9 mouse cellular contexts compared by ENCODE assay signal in the genomic region with DNA sequence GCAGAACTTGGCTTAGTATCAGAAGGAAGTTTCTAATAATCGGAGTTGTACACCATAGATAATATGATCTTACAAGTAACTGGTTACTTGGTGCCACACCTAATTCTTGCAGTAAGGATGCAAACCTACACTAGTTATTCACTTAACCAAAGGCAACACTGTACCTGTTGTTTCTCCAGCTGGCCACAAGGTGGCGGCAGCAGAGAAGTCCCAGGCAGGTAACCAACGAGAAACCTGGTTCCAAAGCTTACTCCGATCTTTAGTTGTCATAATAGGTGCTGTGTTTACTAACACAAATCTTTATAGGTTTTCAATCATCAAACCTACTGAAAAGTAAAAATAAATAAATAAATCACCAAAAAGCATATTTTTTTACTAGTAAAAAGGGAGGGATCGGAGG. TPM values are rescaled to one million over a fixed set of nuclear protein-coding genes. Genes with fewer than 3 reads are reported as not detected.
DNase-seq lines count a peak whose midpoint lies in the region; ATAC-seq lines count a peak whose summit lies in the region.
"Had no signal": no experiment of that assay in that cellular context is flagged by ENCODE, and none has a peak within 500 bp of the region (broad histone marks: within the 10 kb centered on the region; RNA-seq: fewer than 3 reads in every experiment).

No protein-coding gene starts in this region.

- H3K4me1 ChIP-seq in hindbrain, embryonic 10.5 days (replicated peaks), result peaks cover 19% of the 10 kb centered on the region
- peaks cover 12% of the 10 kb centered on the region for H3K4me1 ChIP-seq in hindbrain, embryonic 13.5 days (replicated peaks)

- peaks cover 5% of the 10 kb centered on the region; the same call in 1 of the 2 replicates for H3K27me3 ChIP-seq in hindbrain, embryonic 10.5 days (ENCODE audit: insufficient read depth, poor library complexity, severe bottlenecking)
- no peaks in the 10 kb centered on the region for H3K27me3 ChIP-seq in hindbrain, embryonic 13.5 days
- H3K27me3 ChIP-seq: limb, embryonic 15.5 days had no signal

- peak; percentile 33 for DNase-seq in hindbrain, embryonic 10.5 days (ENCODE audit: low spot score)
- DNase-seq in ES-CJ7 (ENCODE audit: low read depth, low spot score), result peak; percentile 68
- peak; percentile 44 for DNase-seq in c-Kit-positive CD71-positive TER-119-positive erythroid progenitor cells, embryonic 14.5 days (ENCODE audit: low spot score)
- peak; percentile 55 for DNase-seq in gastrocnemius, postnatal 10 days
- peak; percentile 50 to 66 for DNase-seq in layer of hippocampus, postnatal 14 days (ENCODE audit: low spot score in 2 of 2)
- DNase-seq in thymus, postnatal 14 days, result peak; percentile 59

- no peak for ATAC-seq in hindbrain, embryonic 13.5 days (ENCODE audit: low FRiP score)
- peak; percentile 54; the same call in 1 of the 2 replicates for ATAC-seq in monocyte, adult 5-6 weeks (replicated peaks; ENCODE audit: insufficient number of reproducible peaks, low FRiP score, low TSS enrichment, poor library complexity, severe bottlenecking)

- 37% methylated on average over 5 of the region's 5 CpGs for WGBS in hindbrain, embryonic 10.5 days
- 29% methylated on average over 5 of the region's 5 CpGs for WGBS in hindbrain, embryonic 13.5 days

- no peak overlapping the region for H3K27ac ChIP-seq in hindbrain, embryonic 10.5 days
- H3K27ac ChIP-seq in hindbrain, embryonic 13.5 days, result no peak overlapping the region
- H3K27ac ChIP-seq: limb, embryonic 15.5 days had no signal

- no peak overlapping the region for H3K4me2 ChIP-seq in hindbrain, embryonic 13.5 days
- H3K4me2 ChIP-seq: limb, embryonic 15.5 days had no signal

- no peak overlapping the region for H3K9ac ChIP-seq in hindbrain, embryonic 13.5 days
- H3K9ac ChIP-seq: limb, embryonic 15.5 days had no signal

- H3K4me3 ChIP-seq in hindbrain, embryonic 10.5 days, result no peak overlapping the region
- no peak overlapping the region for H3K4me3 ChIP-seq in hindbrain, embryonic 13.5 days
- H3K4me3 ChIP-seq: limb, embryonic 15.5 days had no signal

- no peaks in the 10 kb centered on the region for H3K36me3 ChIP-seq in hindbrain, embryonic 10.5 days
- H3K36me3 ChIP-seq in hindbrain, embryonic 13.5 days, result no peaks in the 10 kb centered on the region
- H3K36me3 ChIP-seq: limb, embryonic 15.5 days had no signal

- H3K9me3 ChIP-seq in hindbrain, embryonic 10.5 days, result no peaks in the 10 kb centered on the region
- no peaks in the 10 kb centered on the region for H3K9me3 ChIP-seq in hindbrain, embryonic 13.5 days
- H3K9me3 ChIP-seq: limb, embryonic 15.5 days had no signal

RNA-seq across cellular contexts. Expression of gene Lrrfip2, which starts 24.3 kb away (rescaled TPM):
- 40.0 and 41.5 TPM in 2 replicates for polyA plus RNA-seq in hindbrain, embryonic 10.5 days (2016; fragmentation: Nextera tagmentation; extraction: Ambion mirVana)
- polyA plus RNA-seq in hindbrain, embryonic 13.5 days (2015; fragmentation: Nextera tagmentation; extraction: Ambion mirVana), result 42.3 and 45.9 TPM in 2 replicates
- total RNA-seq in gastrocnemius, postnatal 10 days (2021), result 10 to 100 TPM; 72.3 to 80.8 TPM
- 10 to 100 TPM; 26.3 to 29.0 TPM for total RNA-seq in layer of hippocampus, postnatal 14 days (2021)
- total RNA-seq in monocyte, adult 5-6 weeks (2017), result 154 to 232 TPM (median 168 TPM) in 3 replicates

RNA-seq across cellular contexts. Expression of gene Ccrl2, which starts 35.8 kb away (rescaled TPM):
- polyA plus RNA-seq in hindbrain, embryonic 10.5 days (2016; fragmentation: Nextera tagmentation; extraction: Ambion mirVana), result 0.70 and 0.76 TPM in 2 replicates
- 0.91 and 1.3 TPM in 2 replicates for polyA plus RNA-seq in hindbrain, embryonic 13.5 days (2015; fragmentation: Nextera tagmentation; extraction: Ambion mirVana)
- total RNA-seq in gastrocnemius, postnatal 10 days (2021), result 1 to 10 TPM; 4.7 to 4.8 TPM
- total RNA-seq in layer of hippocampus, postnatal 14 days (2021), result 1 to 10 TPM in 1 of 2 experiments, under 1 TPM in 1; 0.92 to 1.8 TPM
- 45.5 to 87.2 TPM (median 46.4 TPM) in 3 replicates for total RNA-seq in monocyte, adult 5-6 weeks (2017)
